Mouse (Mus musculus): ENCODE measurements at regions not wholly inside any gene's neighbourhood (a gene's known extent, or its start where the extent isn't known, plus 50 kb on each side); places are given as distances from the start of the nearest gene placed in this dataset.
A peak's percentile ranks its signal among the peaks of the same experiment; 100 is the strongest.

DNA sequence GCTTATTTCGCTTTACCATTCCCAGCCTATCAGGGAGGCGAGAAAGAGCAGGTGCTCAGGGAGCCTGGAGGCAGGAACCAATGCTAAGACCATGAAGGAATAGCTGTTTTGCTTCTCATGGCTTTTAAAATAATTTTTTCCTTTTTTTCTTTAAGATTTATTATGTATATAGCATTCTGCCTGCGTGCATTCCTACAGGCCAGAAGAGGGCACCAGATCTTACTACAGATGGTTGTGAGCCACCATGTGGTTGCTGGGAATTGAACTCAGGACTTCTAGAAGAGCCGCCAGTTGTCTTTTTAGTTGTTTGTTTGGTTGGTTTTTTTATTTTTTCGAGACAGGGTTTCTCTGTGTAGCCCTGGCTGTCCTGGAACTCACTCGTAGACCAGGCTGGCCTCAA is 113.6 kb upstream of the Armc2 start:
- Histone ChIP-seq H3K4me1 (replicated peaks) (no peaks in the 10 kb centered on the region), H3K36me3 (no peaks in the 10 kb centered on the region), H3K9ac (replicated peaks) (no peak overlapping the region), H3K27me3 (no peaks in the 10 kb centered on the region), H3K9me3 (no peaks in the 10 kb centered on the region), H3K27ac (no peak overlapping the region), H3K4me3 (replicated peaks) (no peak overlapping the region), H3K4me2 (no peak overlapping the region)
- ATAC-seq (ENCODE audit: insufficient number of reproducible peaks, insufficient read depth, low FRiP score, low TSS enrichment, low read depth) = no peak
- 89% methylated on average over 6 of the region's 6 CpGs for WGBS

DNA sequence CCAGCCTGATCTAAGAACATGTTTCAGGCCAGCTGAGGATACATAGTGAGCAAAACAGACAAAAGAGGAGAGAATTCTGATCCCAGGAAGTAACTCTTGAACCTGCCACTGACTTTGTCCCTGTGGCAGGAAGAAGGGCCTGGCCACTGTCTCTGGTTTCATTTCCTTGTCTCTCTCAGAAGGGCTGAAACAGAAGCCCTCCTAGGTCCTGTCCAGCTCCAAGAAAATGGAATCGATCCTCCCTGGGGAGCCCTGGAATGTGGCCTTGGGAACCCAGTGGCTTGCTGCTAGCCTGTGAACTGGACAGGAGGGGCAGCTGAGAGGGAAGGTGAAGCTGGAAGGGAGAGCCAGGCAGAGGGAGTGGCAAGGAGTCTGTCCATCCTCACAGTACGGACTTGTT is 113.1 kb upstream of the Armc2 start:
- no peak overlapping the region for H3K9ac ChIP-seq (replicated peaks)
- WGBS = 67% methylated on average over 2 of the region's 2 CpGs
- no peaks in the 10 kb centered on the region for H3K4me1 ChIP-seq (replicated peaks)
- H3K9me3 ChIP-seq = no peaks in the 10 kb centered on the region
- no peaks in the 10 kb centered on the region for H3K36me3 ChIP-seq
- H3K4me3 ChIP-seq (replicated peaks) = no peak overlapping the region
- no peak overlapping the region for H3K27ac ChIP-seq
- no peak for ATAC-seq (ENCODE audit: insufficient number of reproducible peaks, insufficient read depth, low FRiP score, low TSS enrichment, low read depth)
- H3K4me2 ChIP-seq = no peak overlapping the region
- H3K27me3 ChIP-seq = no peaks in the 10 kb centered on the region

DNA sequence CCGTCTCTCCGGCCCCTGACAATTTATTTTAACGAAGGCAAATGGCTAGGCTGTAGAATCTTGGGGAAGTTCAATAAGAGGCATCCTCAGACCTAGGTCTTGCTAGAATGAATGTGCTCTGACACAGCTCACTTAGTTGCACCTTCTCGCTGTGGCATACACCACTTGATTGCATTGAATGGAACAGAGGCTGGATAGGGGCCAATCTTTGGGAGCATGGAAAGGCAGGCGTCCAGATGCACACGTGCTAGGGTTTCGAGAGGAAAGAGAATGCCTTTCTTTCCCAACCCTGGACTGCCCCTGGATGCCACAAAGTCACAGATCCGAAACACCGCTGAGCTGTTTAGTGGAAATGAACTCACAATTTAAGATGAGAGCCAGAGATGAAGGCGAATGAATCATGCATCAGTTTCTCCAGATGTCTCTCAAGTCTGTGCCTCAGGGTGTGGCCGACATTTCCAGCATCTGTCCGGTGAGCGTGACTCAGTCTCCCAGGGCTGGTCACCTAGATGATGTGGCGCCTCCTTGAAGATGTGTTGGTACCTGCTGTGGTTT is 109.7 kb upstream of the Armc2 start:
- no peak for ATAC-seq (ENCODE audit: insufficient number of reproducible peaks, insufficient read depth, low FRiP score, low TSS enrichment, low read depth)
- no peaks in the 10 kb centered on the region for H3K9me3 ChIP-seq
- H3K4me2 ChIP-seq = no peak overlapping the region
- H3K4me1 ChIP-seq (replicated peaks) = peaks cover 8% of the 10 kb centered on the region
- no peak overlapping the region for H3K27ac ChIP-seq
- WGBS = 87% methylated on average over 14 of the region's 14 CpGs
- no peak overlapping the region for H3K9ac ChIP-seq (replicated peaks)
- no peaks in the 10 kb centered on the region for H3K27me3 ChIP-seq
- H3K4me3 ChIP-seq (replicated peaks) = no peak overlapping the region
- H3K36me3 ChIP-seq = no peaks in the 10 kb centered on the region

DNA sequence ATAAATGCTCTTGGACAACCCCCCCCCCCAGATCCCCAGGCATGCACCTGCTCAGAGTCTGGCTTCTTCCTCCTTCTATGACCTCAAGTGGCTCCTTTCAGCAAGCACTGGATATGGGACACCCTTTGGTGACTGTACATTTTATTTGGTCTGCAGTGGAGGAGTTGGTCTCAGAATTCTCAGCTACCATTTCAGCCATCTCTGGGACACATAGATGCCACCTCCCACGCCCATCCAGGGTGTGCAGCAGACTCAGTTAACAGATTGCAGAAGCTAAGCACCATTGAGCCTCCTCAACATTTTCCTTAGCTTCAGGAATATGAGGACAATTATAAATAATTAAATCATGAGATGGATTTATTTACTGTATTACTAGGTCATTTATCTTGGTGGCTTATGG is 108.6 kb upstream of the Armc2 start:
- H3K4me1 ChIP-seq (replicated peaks) = peaks cover 20% of the 10 kb centered on the region
- H3K27me3 ChIP-seq = no peaks in the 10 kb centered on the region
- no peak overlapping the region for H3K9ac ChIP-seq (replicated peaks)
- no peak overlapping the region for H3K4me3 ChIP-seq (replicated peaks)
- no peaks in the 10 kb centered on the region for H3K36me3 ChIP-seq
- 77% methylated on average over 1 of the region's 1 CpGs for WGBS
- no peaks in the 10 kb centered on the region for H3K9me3 ChIP-seq
- H3K27ac ChIP-seq = no peak overlapping the region
- no peak overlapping the region for H3K4me2 ChIP-seq
- ATAC-seq (ENCODE audit: insufficient number of reproducible peaks, insufficient read depth, low FRiP score, low TSS enrichment, low read depth) = no peak

DNA sequence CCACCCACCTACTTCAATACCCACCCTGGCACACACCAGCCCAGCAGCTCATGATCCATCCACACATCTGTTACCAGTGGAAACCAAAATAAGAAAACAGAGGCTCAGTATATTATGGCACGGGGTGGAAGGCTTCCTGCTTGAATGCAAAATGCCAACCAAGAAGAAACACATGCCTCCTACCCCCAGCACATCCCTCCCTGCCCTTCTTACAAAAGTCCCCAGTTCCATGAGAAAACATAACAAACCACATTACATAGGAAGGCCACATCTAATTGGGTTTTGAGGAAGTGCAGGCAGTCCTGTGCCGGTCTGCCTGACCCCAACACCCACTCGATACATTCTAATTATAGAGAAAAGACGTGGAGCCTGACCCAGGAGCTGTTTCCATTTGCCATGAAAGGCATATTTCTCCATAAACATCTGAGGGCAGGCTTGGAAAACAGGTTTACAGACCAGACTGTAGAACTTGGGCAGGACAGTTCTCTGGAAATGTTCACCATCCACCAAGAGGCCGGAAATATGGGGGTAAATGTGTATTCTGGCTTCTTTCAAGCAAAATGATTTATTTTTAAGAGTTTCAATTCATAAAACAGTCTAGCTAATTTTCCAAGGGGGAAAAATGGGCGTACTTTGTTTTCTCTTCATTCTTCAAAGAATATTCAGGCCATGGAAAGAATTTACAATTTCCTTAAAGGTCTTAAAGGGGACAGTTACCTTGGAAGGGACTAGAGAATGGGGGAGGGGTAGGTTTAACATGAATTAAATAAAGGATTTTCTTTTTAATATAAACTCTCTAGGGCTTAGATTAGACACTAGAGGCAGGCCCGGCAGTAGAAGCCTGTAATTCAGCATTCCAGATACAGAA is 104.8 kb upstream of the Armc2 start:
- ATAC-seq (ENCODE audit: insufficient number of reproducible peaks, insufficient read depth, low FRiP score, low TSS enrichment, low read depth) = peak; percentile 38; the same call in 1 of the 2 replicates
- WGBS = 42% methylated on average over 7 of the region's 7 CpGs
- no peak overlapping the region for H3K9ac ChIP-seq (replicated peaks)
- no peaks in the 10 kb centered on the region for H3K9me3 ChIP-seq
- H3K27ac ChIP-seq = peak overlapping the region; percentile 79
- H3K4me3 ChIP-seq (replicated peaks) = no peak overlapping the region
- no peak overlapping the region for H3K4me2 ChIP-seq
- H3K4me1 ChIP-seq (replicated peaks) = peaks cover 37% of the 10 kb centered on the region
- H3K27me3 ChIP-seq = no peaks in the 10 kb centered on the region
- H3K36me3 ChIP-seq = no peaks in the 10 kb centered on the region

DNA sequence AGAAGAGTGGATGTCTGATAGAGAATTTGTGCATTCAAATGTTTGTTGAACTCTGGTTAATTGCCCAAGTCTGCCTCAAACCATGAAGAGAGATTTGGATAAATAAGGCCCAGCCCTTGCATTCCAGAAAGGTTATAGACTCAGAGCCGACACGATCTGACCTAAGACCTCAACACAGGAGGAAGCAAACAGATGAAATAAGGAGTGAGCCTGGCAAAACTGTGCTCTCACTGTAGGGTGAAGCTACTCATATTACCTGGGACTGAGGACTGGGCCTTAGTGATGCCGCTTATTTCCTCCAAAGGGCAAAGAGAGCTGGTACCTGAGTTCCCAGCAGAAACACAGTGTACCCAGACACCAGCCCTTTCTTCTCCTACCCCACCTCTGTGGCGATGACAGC is 103.7 kb upstream of the Armc2 start:
- H3K27me3 ChIP-seq = no peaks in the 10 kb centered on the region
- no peaks in the 10 kb centered on the region for H3K36me3 ChIP-seq
- no peak for ATAC-seq (ENCODE audit: insufficient number of reproducible peaks, insufficient read depth, low FRiP score, low TSS enrichment, low read depth)
- no peak overlapping the region for H3K9ac ChIP-seq (replicated peaks)
- H3K4me2 ChIP-seq = no peak overlapping the region
- 57% methylated on average over 4 of the region's 4 CpGs for WGBS
- peaks cover 37% of the 10 kb centered on the region for H3K4me1 ChIP-seq (replicated peaks)
- peak overlapping the region; percentile 79 for H3K27ac ChIP-seq
- no peak overlapping the region for H3K4me3 ChIP-seq (replicated peaks)
- no peaks in the 10 kb centered on the region for H3K9me3 ChIP-seq

DNA sequence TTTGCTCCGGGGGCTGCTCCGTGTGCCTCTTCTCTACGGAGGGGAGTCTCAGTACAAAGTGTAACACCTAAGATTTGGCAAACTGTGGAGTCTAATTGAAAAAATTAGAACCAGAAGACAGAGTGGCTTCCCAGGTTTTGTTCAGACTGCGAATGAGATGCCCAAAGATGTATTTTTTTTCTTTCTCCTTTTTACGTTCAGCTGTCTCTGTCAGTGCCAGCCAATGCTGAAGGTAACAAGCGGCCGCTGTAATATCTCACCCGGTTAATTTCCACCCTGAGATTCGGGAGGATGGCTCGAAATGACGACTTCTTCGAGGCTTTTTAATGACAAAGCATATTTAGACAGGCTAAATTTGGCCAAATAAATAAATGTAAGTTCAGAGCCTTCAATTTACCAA is 101.1 kb upstream of the Armc2 start:
- H3K27me3 ChIP-seq = no peaks in the 10 kb centered on the region
- whole genome bisulfite sequencing = 63% methylated on average over 12 of the region's 12 CpGs
- H3K36me3 ChIP-seq = no peaks in the 10 kb centered on the region
- no peak overlapping the region for H3K4me3 ChIP-seq (replicated peaks)
- no peak overlapping the region for H3K9ac ChIP-seq (replicated peaks)
- H3K4me1 ChIP-seq (replicated peaks) = peaks cover 51% of the 10 kb centered on the region
- H3K4me2 ChIP-seq = no peak overlapping the region
- H3K9me3 ChIP-seq = no peaks in the 10 kb centered on the region
- H3K27ac ChIP-seq = peak overlapping the region; percentile 79
- ATAC-seq (ENCODE audit: insufficient number of reproducible peaks, insufficient read depth, low FRiP score, low TSS enrichment, low read depth) = no peak

DNA sequence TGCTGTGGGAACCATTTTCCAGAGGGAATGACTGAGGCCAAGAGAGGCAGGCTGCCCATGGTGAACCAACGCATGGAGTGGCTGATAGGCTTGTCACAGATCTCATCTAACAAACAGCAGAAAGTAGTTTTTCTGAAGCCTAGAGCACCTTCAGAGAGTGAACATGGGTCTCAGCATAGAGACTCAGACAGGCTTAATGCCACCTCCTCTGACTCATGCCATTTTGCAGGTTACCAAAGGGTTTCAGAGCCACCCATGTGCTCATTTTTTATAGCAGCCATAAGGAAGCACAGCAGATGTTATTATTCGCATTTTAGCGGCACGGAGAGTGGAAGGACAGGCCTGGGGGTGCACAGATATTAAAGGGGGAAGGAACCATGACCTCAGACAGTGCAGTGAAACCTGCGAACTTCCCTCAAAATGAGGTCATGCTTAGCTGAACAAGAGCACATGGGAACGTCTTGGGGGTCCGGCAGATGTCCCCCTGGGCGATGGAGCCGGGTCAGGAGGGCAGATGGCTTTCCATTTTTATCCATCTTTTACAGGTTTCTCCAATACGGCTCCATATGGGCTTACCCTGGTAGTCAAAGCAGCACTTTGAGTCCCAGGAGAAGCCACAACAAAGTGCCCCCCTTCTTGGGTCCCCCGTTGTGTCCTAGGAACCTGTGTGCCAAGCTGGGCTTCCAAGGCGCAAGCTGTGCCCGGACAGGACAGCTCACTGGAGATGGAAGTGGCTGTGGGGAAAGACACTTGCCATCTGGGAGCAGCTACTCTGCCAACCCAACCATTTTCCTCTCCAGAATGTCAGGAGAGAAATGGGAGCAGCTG is 100.3 kb upstream of the Armc2 start:
- Histone ChIP-seq H3K9me3 (0 out of 2 replicates have a peak, but pooled peaks cover 1% of the 10 kb centered on the region), H3K4me3 (replicated peaks) (no peak overlapping the region), H3K4me2 (no peak overlapping the region), H3K4me1 (replicated peaks) (peaks cover 49% of the 10 kb centered on the region), H3K27me3 (no peaks in the 10 kb centered on the region), H3K27ac (peak overlapping the region; percentile 79), H3K36me3 (no peaks in the 10 kb centered on the region), H3K9ac (replicated peaks) (no peak overlapping the region)
- no peak for ATAC-seq (ENCODE audit: insufficient number of reproducible peaks, insufficient read depth, low FRiP score, low TSS enrichment, low read depth)
- WGBS = 78% methylated on average over 13 of the region's 13 CpGs

DNA sequence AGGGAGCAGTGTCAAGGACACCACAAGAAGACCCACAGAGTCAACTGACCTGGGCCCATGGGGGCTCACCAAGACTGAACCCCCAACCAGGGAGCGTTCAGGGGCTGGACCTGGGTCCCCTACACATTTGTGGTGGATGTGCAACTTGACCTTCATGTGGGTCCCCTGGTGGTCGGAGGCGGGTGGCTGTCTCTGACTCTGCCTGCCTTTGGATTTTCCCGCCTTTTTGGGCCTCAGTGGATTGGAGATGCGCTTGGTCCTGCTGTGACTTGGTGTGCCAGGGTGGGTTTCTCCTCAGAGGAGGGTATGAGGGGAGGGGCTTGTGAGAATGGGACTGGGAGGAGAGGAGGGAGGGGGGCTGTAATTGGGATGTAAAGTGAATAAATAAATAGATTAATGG is 99.3 kb upstream of the Armc2 start:
- Histone ChIP-seq H3K4me2 (no peak overlapping the region), H3K4me3 (replicated peaks) (no peak overlapping the region), H3K9me3 (0 out of 2 replicates have a peak, but pooled peaks cover 5% of the 10 kb centered on the region), H3K27me3 (no peaks in the 10 kb centered on the region), H3K9ac (replicated peaks) (no peak overlapping the region), H3K36me3 (no peaks in the 10 kb centered on the region), H3K27ac (no peak overlapping the region), H3K4me1 (replicated peaks) (peaks cover 38% of the 10 kb centered on the region)
- no peak for ATAC-seq (ENCODE audit: insufficient number of reproducible peaks, insufficient read depth, low FRiP score, low TSS enrichment, low read depth)
- 93% methylated on average over 5 of the region's 5 CpGs for WGBS

DNA sequence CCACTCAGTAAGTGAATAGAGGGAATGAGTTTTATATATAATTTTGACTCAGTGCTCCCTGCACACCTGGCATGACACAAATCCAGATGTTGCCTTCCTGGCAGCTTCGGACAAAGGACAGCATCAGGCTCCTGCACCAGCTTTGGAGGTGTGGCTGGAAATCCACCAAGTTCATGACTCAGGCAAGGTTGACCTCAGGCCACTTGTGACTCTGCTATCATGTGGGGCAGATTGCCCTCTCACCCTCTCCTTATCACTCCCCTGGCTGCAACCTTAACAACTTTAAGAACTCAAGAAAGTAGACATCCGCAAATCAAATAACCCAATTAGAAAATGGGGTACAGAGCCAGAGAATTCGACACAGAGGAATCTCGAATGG is 97.7 kb upstream of the Armc2 start:
- H3K27ac ChIP-seq = 0 out of 2 replicates have a peak overlapping the region, but pooled peaks have one; percentile 41
- ATAC-seq (ENCODE audit: insufficient number of reproducible peaks, insufficient read depth, low FRiP score, low TSS enrichment, low read depth) = no peak
- H3K4me3 ChIP-seq (replicated peaks) = no peak overlapping the region
- peaks cover 28% of the 10 kb centered on the region for H3K4me1 ChIP-seq (replicated peaks)
- H3K27me3 ChIP-seq = no peaks in the 10 kb centered on the region
- H3K36me3 ChIP-seq = no peaks in the 10 kb centered on the region
- WGBS = 73% methylated on average over 4 of the region's 4 CpGs
- no peak overlapping the region for H3K4me2 ChIP-seq
- H3K9me3 ChIP-seq = 0 out of 2 replicates have a peak, but pooled peaks cover 5% of the 10 kb centered on the region
- no peak overlapping the region for H3K9ac ChIP-seq (replicated peaks)

DNA sequence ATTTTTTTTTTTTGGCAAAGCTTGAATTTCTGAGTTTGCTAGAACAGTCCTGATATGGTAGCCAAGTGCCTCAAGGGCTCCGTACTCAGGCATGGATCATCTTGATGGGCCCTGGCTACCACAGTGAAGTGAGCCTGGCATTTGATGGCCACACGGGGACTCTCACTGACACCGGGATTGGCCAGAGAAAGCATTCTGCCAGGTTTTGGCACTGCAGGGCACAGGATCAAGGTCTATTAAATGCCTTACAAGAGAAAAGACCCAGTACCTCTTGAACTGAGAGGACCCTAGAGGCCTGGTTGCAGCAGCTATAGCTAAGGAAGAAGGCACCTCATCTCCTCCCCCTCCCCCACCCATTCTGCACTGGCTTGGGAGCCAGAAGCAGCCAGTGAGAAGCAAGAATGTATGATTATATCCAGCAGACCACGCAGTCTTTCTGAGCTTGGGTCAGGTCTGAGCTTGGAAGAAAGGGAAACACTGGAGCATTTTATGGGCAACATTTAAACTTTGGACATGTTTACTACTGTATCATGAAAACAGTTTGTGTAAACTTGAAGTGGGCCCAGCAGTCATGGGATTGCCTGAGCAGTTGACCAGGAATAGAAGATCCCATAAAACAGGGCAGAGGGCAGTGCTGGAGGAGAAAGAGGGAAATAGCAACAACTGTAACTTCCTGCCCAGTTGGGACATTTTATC is 97.1 kb upstream of the Armc2 start:
- Histone ChIP-seq H3K9me3 (0 out of 2 replicates have a peak, but pooled peaks cover 5% of the 10 kb centered on the region), H3K4me1 (replicated peaks) (peaks cover 28% of the 10 kb centered on the region), H3K36me3 (no peaks in the 10 kb centered on the region), H3K9ac (replicated peaks) (peak overlapping the region; percentile 8; the same call in 1 of the 2 replicates), H3K27me3 (no peaks in the 10 kb centered on the region), H3K4me2 (no peak overlapping the region), H3K27ac (0 out of 2 replicates have a peak overlapping the region, but pooled peaks have one; percentile 41), H3K4me3 (replicated peaks) (no peak overlapping the region)
- no peak for ATAC-seq (ENCODE audit: insufficient number of reproducible peaks, insufficient read depth, low FRiP score, low TSS enrichment, low read depth)
- WGBS = 72% methylated on average over 4 of the region's 4 CpGs
